Mouse (Mus musculus) hindbrain, embryonic 10.5 days (tissue): ENCODE measurements around the gene Atxn1. TPM values are rescaled to one million over a fixed set of nuclear protein-coding genes. Genes with fewer than 3 reads are reported as not detected.

Source experiments
- DNase-seq: peaks from one replicate; pipeline ENCODE4 v3.0.0-alpha.2; 2017; ENCODE audit warnings: low spot score
- H3K27ac ChIP-seq: fragments of 300-500 bp; sonication (generic); 2 replicates; pipeline ENCODE4 v1.5.1; 2016; ENCODE audit warnings: mild to moderate bottlenecking, moderate library complexity
- H3K27me3 ChIP-seq: fragments of 300-500 bp; sonication (generic); 2 replicates; pipeline ENCODE4 v1.6.1; 2016; ENCODE audit warnings: mild to moderate bottlenecking; ENCODE audit not compliant: poor library complexity, insufficient read depth, severe bottlenecking
- H3K36me3 ChIP-seq: fragments of 300-500 bp; sonication (generic); 2 replicates; pipeline ENCODE4 v1.6.1; 2016; ENCODE audit warnings: mild to moderate bottlenecking, moderate library complexity
- H3K4me1 ChIP-seq: fragments of 300-500 bp; sonication (generic); replicated peaks from 2 replicates; pipeline ENCODE4 v1.6.1; 2016; ENCODE audit warnings: mild to moderate bottlenecking
- H3K4me3 ChIP-seq: fragments of 300-500 bp; sonication (generic); 2 replicates; pipeline ENCODE4 v1.5.1; 2016; ENCODE audit warnings: mild to moderate bottlenecking, moderate library complexity
- H3K9me3 ChIP-seq: fragments of 300-500 bp; sonication (generic); 2 replicates; pipeline ENCODE4 v1.6.1; 2016; ENCODE audit warnings: mild to moderate bottlenecking, moderate library complexity
- WGBS: fragments of 180-500 bp; shearing (Covaris S2); methylation state at CpG from one replicate; pipeline ENCODE4 v1.1.7; 2016; 5-methylcytosine and 5-hydroxymethylcytosine counted together
- polyA plus RNA-seq: library from polyadenylated mRNA; unstranded; fragments of >200 nt; fragmentation: Nextera tagmentation; extraction: Ambion mirVana; gene quantifications from 2 replicates; pipeline ENCODE4 v1.2.1, GENCODE M21; 2016

Atxn1 gene
- polyA plus RNA-seq, 1 experiment from 2014 or later, result 2.4 TPM

DNA sequence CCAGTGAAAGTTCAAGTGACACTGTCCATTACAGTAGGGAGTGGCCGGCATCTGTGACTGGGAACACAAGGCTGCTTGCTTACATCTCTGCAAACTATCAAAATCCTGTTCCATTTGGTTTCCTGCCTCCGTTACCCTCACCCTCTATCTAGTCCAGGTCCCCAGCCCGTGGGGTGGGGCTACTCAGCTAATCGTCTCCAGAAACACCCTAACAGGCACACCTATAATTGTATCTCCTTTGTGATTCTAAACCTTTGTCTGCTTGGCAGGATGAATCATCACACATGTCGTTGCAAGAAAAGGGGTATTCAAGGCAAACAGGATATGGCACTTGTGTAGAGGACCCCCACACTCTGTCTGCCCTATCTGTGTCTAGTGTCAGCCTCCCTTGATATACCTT, 417.3 kb downstream of the Atxn1 start:
- H3K36me3 ChIP-seq, result no peaks in the 10 kb centered on the region
- H3K4me1 ChIP-seq, result peaks cover 21% of the 10 kb centered on the region; the same call in 1 of the 2 replicates
- DNase-seq, result no peak
- H3K9me3 ChIP-seq, result no peaks in the 10 kb centered on the region
- H3K27ac ChIP-seq, result 0 out of 2 replicates have a peak overlapping the region, but pooled peaks have one; percentile 40
- 83% methylated on average over 5 of the region's 5 CpGs for WGBS
- no peak overlapping the region for H3K4me3 ChIP-seq
- no peaks in the 10 kb centered on the region for H3K27me3 ChIP-seq

DNA sequence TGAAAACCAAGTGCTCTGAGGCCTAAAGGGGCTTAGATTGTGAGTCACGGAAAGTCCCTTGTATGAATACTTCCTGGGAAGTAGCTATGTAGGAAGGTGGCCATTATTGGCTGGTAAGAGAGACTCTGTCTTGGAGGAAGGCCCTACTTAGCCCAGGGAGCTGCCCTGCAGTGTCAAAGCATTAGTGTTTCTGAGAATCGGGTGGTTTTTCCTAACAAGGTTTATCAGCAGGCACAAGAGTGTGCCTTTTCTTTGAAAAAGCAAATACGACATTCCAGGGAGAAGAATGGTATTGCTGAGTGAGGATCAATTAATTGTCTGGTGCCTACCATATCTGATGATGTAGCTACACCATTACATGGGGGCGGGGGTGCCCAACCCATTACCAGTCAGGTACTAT, 417.9 kb downstream of the Atxn1 start:
- Histone ChIP-seq H3K27ac (no peak overlapping the region), H3K4me1 (0 out of 2 replicates have a peak, but pooled peaks cover 17% of the 10 kb centered on the region)
- 86% methylated on average over 4 of the region's 4 CpGs for WGBS

DNA sequence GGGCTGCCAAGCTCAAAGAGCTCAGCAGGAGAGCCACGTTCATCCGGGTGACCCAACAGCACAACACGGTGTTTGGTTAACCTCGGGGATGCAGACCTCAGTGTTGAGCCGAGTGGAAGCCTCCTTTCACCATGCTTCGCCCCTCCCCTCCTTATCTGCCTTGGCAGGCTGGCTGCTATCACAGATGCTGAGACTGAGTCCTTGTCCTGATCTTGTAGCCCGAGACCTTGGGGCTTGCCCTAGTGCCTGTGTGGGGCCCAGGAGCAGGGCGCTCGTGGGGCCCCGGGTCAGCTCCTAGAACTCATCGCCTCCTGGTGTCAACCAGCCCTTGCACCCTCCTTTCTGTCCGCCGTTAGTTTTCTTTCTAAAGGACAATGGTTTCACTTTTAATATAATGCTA, 418.8 kb downstream of the Atxn1 start:
- Histone ChIP-seq H3K27ac (no peak overlapping the region), H3K4me3 (no peak overlapping the region), H3K9me3 (no peaks in the 10 kb centered on the region), H3K36me3 (no peaks in the 10 kb centered on the region), H3K4me1 (0 out of 2 replicates have a peak, but pooled peaks cover 17% of the 10 kb centered on the region), H3K27me3 (no peaks in the 10 kb centered on the region)
- no peak for DNase-seq
- 85% methylated on average over 13 of the region's 13 CpGs for WGBS

More for the DNA sequence above, 417.9 kb downstream of the Atxn1 start:
- no peaks in the 10 kb centered on the region for H3K9me3 ChIP-seq
- no peaks in the 10 kb centered on the region for H3K36me3 ChIP-seq
- no peaks in the 10 kb centered on the region for H3K27me3 ChIP-seq
- no peak overlapping the region for H3K4me3 ChIP-seq
- DNase-seq, result no peak

DNA sequence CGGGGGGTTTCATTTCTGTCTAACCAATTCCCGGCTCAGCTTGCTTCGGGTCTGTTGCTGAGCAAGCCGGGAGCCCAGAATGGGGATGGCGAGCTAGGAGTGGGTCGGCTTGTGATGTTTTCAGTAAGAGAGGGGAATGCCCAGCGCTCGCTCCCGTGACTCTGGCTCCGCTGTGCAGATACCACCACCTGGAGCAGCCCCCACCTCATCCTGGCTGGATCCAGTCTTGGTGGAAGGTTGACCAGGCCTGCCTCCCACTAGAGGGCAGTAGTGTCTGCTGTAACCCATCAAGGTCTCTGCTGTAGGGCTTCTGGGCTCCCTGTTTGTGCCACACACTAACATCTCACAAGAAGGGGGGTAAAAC, 425.6 kb downstream of the Atxn1 start:
- Histone ChIP-seq H3K36me3 (no peaks in the 10 kb centered on the region), H3K9me3 (no peaks in the 10 kb centered on the region), H3K27ac (peak overlapping the region; percentile 80), H3K27me3 (no peaks in the 10 kb centered on the region), H3K4me1 (peaks cover 16% of the 10 kb centered on the region), H3K4me3 (peak overlapping the region; percentile 50)
- peak; percentile 84 for DNase-seq
- 6% methylated on average over 10 of the region's 10 CpGs for WGBS

DNA sequence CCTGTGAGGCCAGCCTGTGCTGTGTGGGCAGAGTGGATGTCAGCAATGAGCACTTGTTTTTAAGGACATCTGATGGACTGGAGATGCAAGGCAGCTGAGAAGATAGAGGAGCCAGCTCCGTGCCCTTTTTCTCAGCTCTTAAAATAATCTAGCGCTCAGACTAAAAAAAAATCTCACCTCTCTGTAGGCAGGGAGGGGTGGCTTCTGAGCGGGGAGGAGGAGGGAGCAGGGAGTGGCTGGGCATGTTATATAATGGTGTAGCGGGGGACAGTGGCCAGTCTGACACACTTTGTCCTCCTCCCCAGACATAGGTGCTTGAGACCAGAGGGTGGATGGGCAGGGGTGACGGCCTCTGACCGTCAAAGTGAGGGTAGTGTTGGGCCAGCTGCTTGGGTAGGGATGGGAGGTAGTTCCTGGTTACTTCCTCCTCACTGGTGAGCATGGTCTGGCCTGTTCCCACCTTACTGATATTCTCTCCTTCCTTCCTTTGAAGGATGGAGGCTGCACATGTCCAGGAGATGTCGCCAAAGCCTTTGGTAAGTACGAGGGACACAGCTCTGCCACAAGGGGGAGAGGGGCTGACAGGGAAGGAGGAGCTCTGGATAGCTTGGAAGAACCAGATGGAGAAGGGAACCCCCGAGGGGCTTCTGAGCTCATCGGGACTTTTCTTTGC, 426.1 kb downstream of the Atxn1 start:
- DNase-seq, result peak; percentile 84
- Histone ChIP-seq H3K27ac (peak overlapping the region; percentile 80), H3K4me1 (peaks cover 16% of the 10 kb centered on the region), H3K9me3 (no peaks in the 10 kb centered on the region), H3K36me3 (no peaks in the 10 kb centered on the region), H3K4me3 (peak overlapping the region; percentile 50), H3K27me3 (no peaks in the 10 kb centered on the region)
- 34% methylated on average over 10 of the region's 10 CpGs for WGBS

DNA sequence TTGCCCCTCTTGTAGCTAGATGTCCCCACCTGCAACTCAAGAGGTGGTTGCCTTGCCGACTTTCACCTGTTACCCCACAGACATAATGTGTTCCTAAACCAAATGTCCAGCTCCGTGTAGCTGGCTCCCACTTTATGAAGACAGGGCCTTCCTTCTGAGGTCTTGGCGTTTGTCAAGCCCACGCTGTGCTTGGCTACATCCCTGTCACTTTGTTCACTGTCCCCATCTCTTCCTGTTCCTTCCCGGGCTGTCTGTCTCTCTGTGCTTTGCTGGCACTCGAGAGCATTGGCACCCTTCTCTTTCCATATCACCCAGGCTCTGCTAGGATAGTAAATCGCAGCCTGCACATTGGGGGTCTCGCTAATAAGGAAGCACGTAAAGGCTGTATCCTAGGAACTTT, 426.7 kb downstream of the Atxn1 start:
- DNase-seq, result no peak
- no peak overlapping the region for H3K27ac ChIP-seq
- H3K4me1 ChIP-seq, result peaks cover 16% of the 10 kb centered on the region
- H3K4me3 ChIP-seq, result no peak overlapping the region
- no peaks in the 10 kb centered on the region for H3K9me3 ChIP-seq
- no peaks in the 10 kb centered on the region for H3K27me3 ChIP-seq
- WGBS, result 86% methylated on average over 9 of the region's 9 CpGs
- H3K36me3 ChIP-seq, result no peaks in the 10 kb centered on the region

DNA sequence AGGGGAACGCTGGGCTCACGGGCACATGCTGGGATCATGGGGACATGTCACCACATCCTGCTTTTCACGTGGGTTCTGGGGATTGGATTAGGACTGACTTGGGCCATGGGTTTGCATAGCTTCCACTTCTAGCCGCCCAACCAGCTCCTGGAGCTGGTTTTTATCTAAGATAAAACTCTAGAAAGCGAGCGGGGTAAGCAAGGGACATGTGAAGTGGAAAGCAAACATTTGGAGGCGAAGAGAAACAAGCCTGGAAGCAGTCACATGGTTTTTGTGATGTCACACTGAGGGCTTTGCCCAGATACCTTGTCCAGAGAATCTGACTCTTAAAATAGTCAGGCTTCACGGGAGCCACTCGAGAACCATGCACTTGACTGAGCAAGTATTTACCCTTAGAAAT, 427.7 kb downstream of the Atxn1 start:
- Histone ChIP-seq H3K27me3 (no peaks in the 10 kb centered on the region), H3K9me3 (no peaks in the 10 kb centered on the region), H3K27ac (no peak overlapping the region), H3K36me3 (no peaks in the 10 kb centered on the region), H3K4me3 (no peak overlapping the region), H3K4me1 (peaks cover 16% of the 10 kb centered on the region)
- WGBS, result 85% methylated on average over 9 of the region's 9 CpGs
- no peak for DNase-seq

DNA sequence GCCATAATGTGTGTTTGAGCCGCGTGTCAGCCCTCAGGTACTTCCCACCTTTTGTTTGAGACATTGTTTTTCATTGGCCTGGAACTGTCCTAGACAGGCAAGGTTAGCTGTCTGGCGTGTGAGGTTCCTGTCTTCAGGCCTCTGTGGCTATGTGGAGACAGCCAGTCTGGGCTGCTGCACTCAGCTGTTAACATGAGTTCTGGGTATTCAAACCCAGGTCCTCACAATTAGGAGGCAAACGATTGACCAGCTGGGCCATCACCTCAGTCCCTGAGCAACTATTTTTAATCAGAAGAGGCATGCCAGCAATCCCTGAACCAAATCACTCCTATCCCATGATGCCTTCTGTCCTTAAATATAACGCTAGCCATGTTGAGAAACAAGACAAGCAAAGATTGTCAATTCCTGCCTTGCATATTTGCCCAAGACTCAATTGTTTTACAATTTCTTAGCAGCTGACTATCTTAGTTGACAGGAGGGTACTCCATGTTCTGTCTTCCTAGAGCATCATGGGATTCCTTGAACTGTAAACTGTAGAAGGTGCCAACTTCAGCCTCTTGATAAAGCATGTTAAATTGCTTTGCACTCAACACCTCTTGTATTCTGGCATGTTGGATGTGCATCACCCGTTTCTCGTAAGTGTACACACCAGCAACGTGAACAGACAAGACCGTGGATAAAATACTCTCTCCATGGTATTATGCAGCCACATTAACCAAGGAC, 428.9 kb downstream of the Atxn1 start:
- Histone ChIP-seq H3K36me3 (no peaks in the 10 kb centered on the region), H3K4me1 (peaks cover 26% of the 10 kb centered on the region), H3K27ac (no peak overlapping the region), H3K9me3 (no peaks in the 10 kb centered on the region), H3K27me3 (no peaks in the 10 kb centered on the region), H3K4me3 (no peak overlapping the region)
- DNase-seq, result no peak
- WGBS, result 90% methylated on average over 9 of the region's 9 CpGs

DNA sequence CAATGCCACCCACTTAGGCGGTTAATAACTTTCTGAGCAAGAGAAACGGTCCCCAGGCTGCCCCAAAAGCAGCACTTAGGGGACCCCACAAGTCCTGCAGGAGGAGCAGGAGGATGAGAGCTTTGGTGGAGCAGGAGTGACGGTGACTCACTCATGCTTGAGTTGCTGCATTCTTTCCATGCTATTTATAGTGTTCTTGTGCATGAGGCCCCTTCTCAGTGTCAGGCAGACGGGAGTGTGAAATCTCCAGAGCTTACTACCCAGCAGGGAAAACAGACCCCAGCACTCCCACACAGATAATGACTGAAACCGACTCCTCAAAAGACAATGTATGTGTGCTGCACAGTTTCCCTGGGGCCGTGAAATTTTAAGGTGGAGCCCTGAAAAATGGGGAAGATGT, 434.1 kb downstream of the Atxn1 start:
- 32% methylated on average over 6 of the region's 6 CpGs for WGBS
- Histone ChIP-seq H3K4me3 (no peak overlapping the region), H3K36me3 (no peaks in the 10 kb centered on the region), H3K27ac (peak overlapping the region; percentile 77), H3K27me3 (no peaks in the 10 kb centered on the region), H3K4me1 (peaks cover 46% of the 10 kb centered on the region), H3K9me3 (no peaks in the 10 kb centered on the region)
- DNase-seq, result no peak

DNA sequence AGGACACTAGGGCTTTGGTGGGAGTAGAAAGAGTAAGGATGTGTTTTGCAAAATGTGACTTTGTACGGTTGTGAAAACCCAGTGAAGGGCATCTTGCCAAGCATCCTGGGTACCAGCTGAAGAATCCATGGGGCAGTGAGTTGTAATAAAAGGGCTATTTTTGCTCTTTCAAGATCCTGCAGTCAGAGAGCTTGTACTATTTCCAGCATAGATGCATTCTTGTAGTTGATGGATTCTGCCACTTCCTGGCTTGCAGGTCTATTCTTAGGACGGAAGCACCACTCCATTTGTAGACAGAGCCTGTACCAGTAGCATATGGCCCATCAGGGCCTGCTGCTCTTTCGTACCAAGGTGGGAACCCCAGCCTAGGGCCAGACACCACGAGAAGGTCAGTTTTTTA, 436.0 kb downstream of the Atxn1 start:
- Histone ChIP-seq H3K36me3 (no peaks in the 10 kb centered on the region), H3K27me3 (no peaks in the 10 kb centered on the region), H3K4me1 (peaks cover 53% of the 10 kb centered on the region), H3K27ac (no peak overlapping the region), H3K9me3 (no peaks in the 10 kb centered on the region), H3K4me3 (no peak overlapping the region)
- no peak for DNase-seq
- WGBS, result 85% methylated on average over 4 of the region's 4 CpGs

DNA sequence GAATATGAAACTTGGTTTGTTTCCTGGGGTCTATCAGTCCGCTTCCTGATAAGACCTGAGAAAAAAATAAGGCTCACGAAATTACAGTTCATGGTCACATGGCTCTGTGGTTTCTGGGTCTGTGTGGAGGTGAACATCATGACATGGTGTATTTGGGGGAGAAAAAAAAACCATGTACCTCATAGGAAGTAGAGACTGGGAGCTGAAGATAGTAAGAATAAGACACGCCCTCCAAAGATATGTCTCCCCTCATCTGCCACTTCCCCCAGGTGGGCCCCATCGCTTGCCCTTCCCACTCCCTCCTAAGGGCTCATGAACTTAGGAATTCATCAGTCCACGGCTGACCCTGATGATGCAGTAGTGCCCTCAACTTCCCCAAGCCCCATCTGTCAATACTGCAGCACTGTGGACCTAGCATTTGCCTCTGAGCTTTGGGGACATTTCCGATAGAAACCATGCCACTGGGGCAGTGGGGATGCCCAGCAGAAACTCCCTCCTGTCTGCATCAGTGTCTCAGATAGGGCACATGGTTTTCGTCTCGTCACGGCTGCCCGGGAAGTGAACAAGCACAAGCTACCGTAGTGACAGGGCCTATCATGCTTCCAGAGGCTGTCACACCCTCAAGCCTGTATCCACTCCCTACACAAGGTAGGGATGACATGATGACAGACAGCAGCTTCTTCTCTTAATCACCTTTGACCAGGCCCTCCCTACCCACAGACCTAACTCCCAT, 437.4 kb downstream of the Atxn1 start:
- WGBS, result 82% methylated on average over 11 of the region's 11 CpGs
- Histone ChIP-seq H3K9me3 (no peaks in the 10 kb centered on the region), H3K36me3 (no peaks in the 10 kb centered on the region), H3K4me3 (no peak overlapping the region), H3K27ac (peak overlapping the region; percentile 69), H3K27me3 (no peaks in the 10 kb centered on the region), H3K4me1 (peaks cover 53% of the 10 kb centered on the region)
- no peak for DNase-seq

DNA sequence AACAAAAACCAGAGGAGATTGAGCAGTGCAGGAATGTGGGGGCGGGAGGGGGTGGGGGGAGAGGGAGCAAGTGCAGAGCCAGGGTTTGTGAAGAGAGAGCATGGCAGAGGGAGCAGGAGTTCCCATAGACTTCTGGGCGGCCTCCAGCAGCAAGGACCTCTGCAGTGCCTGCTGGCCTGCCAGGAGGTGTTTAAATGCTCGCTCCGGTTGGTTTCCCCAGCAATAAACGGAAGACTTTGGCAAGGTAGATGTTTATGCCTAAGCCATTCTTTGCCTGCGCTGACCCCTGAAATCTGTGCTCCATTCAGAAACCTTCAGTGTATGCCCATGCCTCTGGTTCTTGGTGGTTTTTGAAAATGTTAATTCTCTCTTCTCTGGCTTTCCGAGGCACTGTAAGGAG, 438.6 kb downstream of the Atxn1 start:
- no peak for DNase-seq
- H3K27ac ChIP-seq, result peak overlapping the region; percentile 77
- WGBS, result 41% methylated on average over 7 of the region's 7 CpGs
- no peaks in the 10 kb centered on the region for H3K36me3 ChIP-seq
- no peak overlapping the region for H3K4me3 ChIP-seq
- H3K27me3 ChIP-seq, result no peaks in the 10 kb centered on the region
- H3K4me1 ChIP-seq, result peaks cover 46% of the 10 kb centered on the region
- H3K9me3 ChIP-seq, result no peaks in the 10 kb centered on the region
